Mouse (Mus musculus) heart, embryonic 12.5 days (tissue): ENCODE data around the gene Gtf2ird1. TPM values are rescaled to one million over a fixed set of nuclear protein-coding genes. Genes with fewer than 3 reads are reported as not detected.

ENCODE experiments used
- ATAC-seq: fragments of 200-750 bp; cut with Nextera tagmentation; 2 replicates; pipeline ENCODE4 v1.8.0; 2017; ENCODE audit warnings: moderate TSS enrichment, moderate library complexity; ENCODE audit not compliant: insufficient number of reproducible peaks, low FRiP score
- H3K27ac ChIP-seq: fragments of 300-500 bp; sonication (generic); 2 replicates; pipeline ENCODE4 v1.5.1; 2016; ENCODE audit warnings: mild to moderate bottlenecking, moderate library complexity; ENCODE audit not compliant: poor library complexity, severe bottlenecking
- H3K27me3 ChIP-seq: fragments of 300-500 bp; sonication (generic); replicated peaks from 2 replicates; pipeline ENCODE4 v1.6.1; 2016; ENCODE audit warnings: mild to moderate bottlenecking, moderate library complexity
- H3K36me3 ChIP-seq: fragments of 300-500 bp; sonication (generic); 2 replicates; pipeline ENCODE4 v1.6.1; 2016; ENCODE audit warnings: mild to moderate bottlenecking, moderate library complexity
- H3K4me1 ChIP-seq: fragments of 300-500 bp; sonication (generic); replicated peaks from 2 replicates; pipeline ENCODE4 v1.6.1; 2016; ENCODE audit warnings: mild to moderate bottlenecking
- H3K4me2 ChIP-seq: fragments of 300-500 bp; sonication (generic); 2 replicates; pipeline ENCODE4 v1.6.1; 2016; ENCODE audit warnings: mild to moderate bottlenecking, moderate library complexity
- H3K4me3 ChIP-seq: fragments of 300-500 bp; sonication (generic); 2 replicates; pipeline ENCODE4 v1.5.1; 2016; ENCODE audit warnings: mild to moderate bottlenecking
- H3K9ac ChIP-seq: fragments of 300-500 bp; sonication (generic); 2 replicates; pipeline ENCODE4 v1.6.1; 2016; ENCODE audit warnings: mild to moderate bottlenecking, moderate library complexity
- H3K9me3 ChIP-seq: fragments of 300-500 bp; sonication (generic); replicated peaks from 2 replicates; pipeline ENCODE4 v1.6.1; 2016; ENCODE audit warnings: mild to moderate bottlenecking, moderate library complexity
- WGBS: fragments of 180-500 bp; shearing (Covaris S2); methylation state at CpG from one replicate; pipeline ENCODE4 v1.1.7; 2016; 5-methylcytosine and 5-hydroxymethylcytosine counted together
- polyA plus RNA-seq: library from polyadenylated mRNA; unstranded; fragments of >200 nt; fragmentation: Nextera tagmentation; extraction: Ambion mirVana; gene quantifications from 2 replicates; pipeline ENCODE4 v1.2.1, GENCODE M21; 2016

Gene Gtf2ird1
- polyA plus RNA-seq, 1 experiment from 2014 or later = 72.8 TPM

GRCm38 (mm10) chr5:134325856-134326566, 130.5 kb downstream of the Gtf2ird1 start:
- Histone ChIP-seq H3K4me1 (peaks cover 15% of the 10 kb centered on the region), H3K4me2 (0 out of 2 replicates have a peak overlapping the region, but pooled peaks have one; percentile 21), H3K27ac (no peak overlapping the region), H3K27me3 (no peaks in the 10 kb centered on the region), H3K4me3 (no peak overlapping the region), H3K36me3 (no peaks in the 10 kb centered on the region), H3K9ac (0 out of 2 replicates have a peak overlapping the region, but pooled peaks have one; percentile 28), H3K9me3 (no peaks in the 10 kb centered on the region)
- ATAC-seq = 0 out of 2 replicates have a peak, but pooled peaks have one; percentile 41
- 43% methylated on average over 13 of the region's 13 CpGs for WGBS

GRCm38 (mm10) chr5:134323869-134324268, 132.6 kb downstream of the Gtf2ird1 start:
- Histone ChIP-seq H3K9me3 (no peaks in the 10 kb centered on the region), H3K27ac (0 out of 2 replicates have a peak overlapping the region, but pooled peaks have one; percentile 22), H3K9ac (no peak overlapping the region), H3K27me3 (no peaks in the 10 kb centered on the region), H3K4me3 (no peak overlapping the region), H3K4me1 (peaks cover 15% of the 10 kb centered on the region), H3K36me3 (no peaks in the 10 kb centered on the region), H3K4me2 (no peak overlapping the region)
- WGBS = 21% methylated on average over 2 of the region's 2 CpGs
- ATAC-seq = no peak

GRCm38 (mm10) chr5:134323311-134323710, 133.2 kb downstream of the Gtf2ird1 start:
- peaks cover 20% of the 10 kb centered on the region for H3K4me1 ChIP-seq
- no peaks in the 10 kb centered on the region for H3K9me3 ChIP-seq
- 88% methylated on average over 13 of the region's 13 CpGs for WGBS
- ATAC-seq = no peak
- no peak overlapping the region for H3K4me3 ChIP-seq
- no peaks in the 10 kb centered on the region for H3K27me3 ChIP-seq
- H3K4me2 ChIP-seq = no peak overlapping the region
- H3K9ac ChIP-seq = no peak overlapping the region
- no peaks in the 10 kb centered on the region for H3K36me3 ChIP-seq
- H3K27ac ChIP-seq = no peak overlapping the region

- Histone ChIP-seq H3K4me3 (no peak overlapping the region), H3K27me3 (no peaks in the 10 kb centered on the region), H3K4me2 (no peak overlapping the region), H3K9me3 (no peaks in the 10 kb centered on the region), H3K4me1 (peaks cover 22% of the 10 kb centered on the region), H3K27ac (no peak overlapping the region), H3K9ac (no peak overlapping the region), H3K36me3 (no peaks in the 10 kb centered on the region)
- WGBS = 81% methylated on average over 13 of the region's 13 CpGs
- no peak for ATAC-seq
Observed at GRCm38 (mm10) chr5:134322355-134322754, 134.2 kb downstream of the Gtf2ird1 start.

- 60% methylated on average over 7 of the region's 7 CpGs for WGBS
- H3K4me3 ChIP-seq = no peak overlapping the region
- no peaks in the 10 kb centered on the region for H3K36me3 ChIP-seq
- no peak overlapping the region for H3K4me2 ChIP-seq
- no peak overlapping the region for H3K27ac ChIP-seq
- no peak for ATAC-seq
- no peaks in the 10 kb centered on the region for H3K9me3 ChIP-seq
- H3K27me3 ChIP-seq = no peaks in the 10 kb centered on the region
- no peak overlapping the region for H3K9ac ChIP-seq
- H3K4me1 ChIP-seq = peaks cover 26% of the 10 kb centered on the region
Observed at GRCm38 (mm10) chr5:134321699-134322098, 134.8 kb downstream of the Gtf2ird1 start.

GRCm38 (mm10) chr5:134318903-134319302, 137.6 kb downstream of the Gtf2ird1 start:
- no peak for ATAC-seq
- no peak overlapping the region for H3K9ac ChIP-seq
- no peak overlapping the region for H3K27ac ChIP-seq
- WGBS = 74% methylated on average over 6 of the region's 6 CpGs
- H3K36me3 ChIP-seq = no peaks in the 10 kb centered on the region
- peaks cover 22% of the 10 kb centered on the region for H3K4me1 ChIP-seq
- no peak overlapping the region for H3K4me2 ChIP-seq
- H3K27me3 ChIP-seq = no peaks in the 10 kb centered on the region
- H3K4me3 ChIP-seq = no peak overlapping the region
- no peaks in the 10 kb centered on the region for H3K9me3 ChIP-seq

GRCm38 (mm10) chr5:134316721-134317120, 139.8 kb downstream of the Gtf2ird1 start:
- ATAC-seq = no peak
- peaks cover 31% of the 10 kb centered on the region for H3K4me1 ChIP-seq
- no peak overlapping the region for H3K9ac ChIP-seq
- H3K27ac ChIP-seq = 0 out of 2 replicates have a peak overlapping the region, but pooled peaks have one; percentile 99
- WGBS = 62% methylated on average over 7 of the region's 7 CpGs
- H3K36me3 ChIP-seq = no peaks in the 10 kb centered on the region
- no peaks in the 10 kb centered on the region for H3K27me3 ChIP-seq
- H3K4me3 ChIP-seq = no peak overlapping the region
- no peaks in the 10 kb centered on the region for H3K9me3 ChIP-seq
- H3K4me2 ChIP-seq = 0 out of 2 replicates have a peak overlapping the region, but pooled peaks have one; percentile 1

GRCm38 (mm10) chr5:134315623-134316350, 140.7 kb downstream of the Gtf2ird1 start:
- Histone ChIP-seq H3K4me2 (peak overlapping the region; percentile 90), H3K9me3 (no peaks in the 10 kb centered on the region), H3K27ac (peak overlapping the region; percentile 99), H3K36me3 (peaks cover 8% of the 10 kb centered on the region), H3K4me1 (peaks cover 38% of the 10 kb centered on the region), H3K27me3 (no peaks in the 10 kb centered on the region), H3K4me3 (peak overlapping the region; percentile 87), H3K9ac (peak overlapping the region; percentile 69)
- WGBS = 2% methylated on average over 25 of the region's 25 CpGs
- ATAC-seq = no peak

- peaks cover 45% of the 10 kb centered on the region for H3K4me1 ChIP-seq
- peak; percentile 92 for ATAC-seq
Observed at GRCm38 (mm10) chr5:134314688-134315622, 141.6 kb downstream of the Gtf2ird1 start, which contains the start of gene Gtf2i. TSS of gene Gtf2i (minus strand) at chr5:134314760.

GRCm38 (mm10) chr5:134314068-134314674, 142.3 kb downstream of the Gtf2ird1 start:
- H3K27ac ChIP-seq = peak overlapping the region; percentile 100
- peak overlapping the region; percentile 87 for H3K4me3 ChIP-seq
- peak overlapping the region; percentile 90 for H3K4me2 ChIP-seq
- ATAC-seq = peak; percentile 28
- under 1% methylated on average over 48 of the region's 64 CpGs for whole genome bisulfite sequencing
- H3K9me3 ChIP-seq = no peaks in the 10 kb centered on the region
- peaks cover 24% of the 10 kb centered on the region for H3K36me3 ChIP-seq
- H3K27me3 ChIP-seq = no peaks in the 10 kb centered on the region
- peaks cover 49% of the 10 kb centered on the region for H3K4me1 ChIP-seq
- H3K9ac ChIP-seq = peak overlapping the region; percentile 99

More at GRCm38 (mm10) chr5:134314688-134315622, 141.6 kb downstream of the Gtf2ird1 start, which contains the start of gene Gtf2i:
- H3K4me3 ChIP-seq = peak within 1 kb of the TSS; percentile 87
- H3K4me2 ChIP-seq = peak within 1 kb of the TSS; percentile 90
- peaks cover 17% of the 10 kb centered on the region for H3K36me3 ChIP-seq
- H3K9ac ChIP-seq = peak within 1 kb of the TSS; percentile 99
- H3K27me3 ChIP-seq = no peaks in the 10 kb centered on the region
- no peaks in the 10 kb centered on the region for H3K9me3 ChIP-seq
- H3K27ac ChIP-seq = peak within 1 kb of the TSS; percentile 100
- WGBS = 1% methylated on average over 40 of the region's 40 CpGs
